Mouse (Mus musculus): ENCODE data around the gene Col13a1. TPM values are rescaled to one million over a fixed set of nuclear protein-coding genes. Genes with fewer than 3 reads are reported as not detected.
A peak's percentile ranks its signal among the peaks of the same experiment; 100 is the strongest.

Gene Col13a1
- polyA plus RNA-seq, 1 experiment from 2014 or later, result 9.4 TPM

- Histone ChIP-seq H3K4me2 (peak overlapping the region; percentile 96), H3K36me3 (ENCODE audit: control insufficient read depth, insufficient read depth, low read length) (no peaks in the 10 kb centered on the region), H3K27me3 (ENCODE audit: control insufficient read depth, insufficient read depth, low read length) (peaks cover 16% of the 10 kb centered on the region), H3K9me3 (replicated peaks; ENCODE audit: control insufficient read depth, low read length) (no peaks in the 10 kb centered on the region), H3K4me1 (ENCODE audit: control insufficient read depth, insufficient read depth, low read length) (peaks cover 29% of the 10 kb centered on the region), H3K9ac (ENCODE audit: low read depth, low read length) (peak overlapping the region; percentile 77), H3K27ac (ENCODE audit: low read depth, low read length) (no peak overlapping the region), H3K4me3 (ENCODE audit: low read depth, low read length) (peak overlapping the region; percentile 59)
- 2% methylated on average over 18 of the region's 18 CpGs for WGBS (ENCODE audit: insufficient replicate concordance)
- ATAC-seq (replicated peaks; ENCODE audit: insufficient number of reproducible peaks, low FRiP score, low TSS enrichment), result no peak
Observed at GRCm38 (mm10) chr10:61977392-61978096, 1.4 kb downstream of the Col13a1 start.

DNA sequence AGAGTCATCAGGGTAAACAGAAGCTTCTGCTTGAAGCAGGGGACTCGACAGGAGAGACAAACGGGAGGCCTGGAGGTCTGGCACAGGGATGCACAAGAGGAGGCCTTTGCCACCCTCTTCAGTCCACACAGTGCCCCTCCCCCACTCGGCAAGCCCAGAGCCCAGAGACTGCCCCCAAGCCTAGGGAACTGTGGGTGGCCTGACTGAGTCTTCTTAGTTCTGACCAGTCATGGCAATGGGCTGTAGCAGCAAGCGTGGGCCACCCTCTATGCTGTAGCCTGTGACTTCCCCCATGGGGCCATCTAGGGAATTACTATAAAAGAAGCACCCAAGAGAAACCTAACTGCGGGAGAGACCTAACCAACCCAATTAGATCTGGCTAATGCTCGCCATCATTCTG is 1.9 kb downstream of the Col13a1 start:
- 5% methylated on average over 6 of the region's 6 CpGs for WGBS (ENCODE audit: insufficient replicate concordance)
- peak overlapping the region; percentile 59 for H3K4me3 ChIP-seq (ENCODE audit: low read depth, low read length)
- H3K27me3 ChIP-seq (ENCODE audit: control insufficient read depth, insufficient read depth, low read length), result peaks cover 14% of the 10 kb centered on the region
- H3K36me3 ChIP-seq (ENCODE audit: control insufficient read depth, insufficient read depth, low read length), result no peaks in the 10 kb centered on the region
- peaks cover 32% of the 10 kb centered on the region for H3K4me1 ChIP-seq (ENCODE audit: control insufficient read depth, insufficient read depth, low read length)
- peak; percentile 35 for ATAC-seq (replicated peaks; ENCODE audit: insufficient number of reproducible peaks, low FRiP score, low TSS enrichment)
- no peak overlapping the region for H3K9ac ChIP-seq (ENCODE audit: low read depth, low read length)
- no peaks in the 10 kb centered on the region for H3K9me3 ChIP-seq (replicated peaks; ENCODE audit: control insufficient read depth, low read length)
- H3K27ac ChIP-seq (ENCODE audit: low read depth, low read length), result no peak overlapping the region
- peak overlapping the region; percentile 96 for H3K4me2 ChIP-seq

DNA sequence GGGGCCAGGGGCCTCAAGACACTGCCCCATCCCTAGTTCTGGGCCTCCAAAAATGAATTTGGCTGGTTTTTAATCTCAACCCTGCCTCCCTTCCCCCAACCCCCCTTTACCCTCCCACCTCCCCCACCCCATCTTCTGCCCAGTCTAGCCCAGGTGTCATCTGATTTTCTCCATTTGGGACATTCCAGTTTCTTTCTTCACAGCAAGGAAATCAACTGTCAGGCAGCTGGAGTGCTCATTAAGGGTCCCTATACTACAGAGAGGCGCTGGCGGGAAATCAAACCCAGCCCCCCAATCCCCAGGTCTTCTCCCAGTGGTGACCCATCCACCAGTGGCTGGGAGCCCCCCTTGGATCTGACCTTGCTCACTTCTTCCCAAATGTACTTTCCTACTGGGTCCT is 4.3 kb downstream of the Col13a1 start:
- no peak for ATAC-seq (replicated peaks; ENCODE audit: insufficient number of reproducible peaks, low FRiP score, low TSS enrichment)
- H3K27ac ChIP-seq (ENCODE audit: low read depth, low read length), result no peak overlapping the region
- H3K9me3 ChIP-seq (replicated peaks; ENCODE audit: control insufficient read depth, low read length), result no peaks in the 10 kb centered on the region
- no peak overlapping the region for H3K4me2 ChIP-seq
- 90% methylated on average over 2 of the region's 2 CpGs for WGBS (ENCODE audit: insufficient replicate concordance)
- H3K4me1 ChIP-seq (ENCODE audit: control insufficient read depth, insufficient read depth, low read length), result peaks cover 40% of the 10 kb centered on the region
- H3K9ac ChIP-seq (ENCODE audit: low read depth, low read length), result no peak overlapping the region
- H3K36me3 ChIP-seq (ENCODE audit: control insufficient read depth, insufficient read depth, low read length), result no peaks in the 10 kb centered on the region
- H3K4me3 ChIP-seq (ENCODE audit: low read depth, low read length), result no peak overlapping the region
- H3K27me3 ChIP-seq (ENCODE audit: control insufficient read depth, insufficient read depth, low read length), result peaks cover 12% of the 10 kb centered on the region

GRCm38 (mm10) chr10:61972041-61972440 is 6.9 kb downstream of the Col13a1 start:
- H3K4me3 ChIP-seq (ENCODE audit: low read depth, low read length), result no peak overlapping the region
- no peak overlapping the region for H3K9ac ChIP-seq (ENCODE audit: low read depth, low read length)
- no peak for ATAC-seq (replicated peaks; ENCODE audit: insufficient number of reproducible peaks, low FRiP score, low TSS enrichment)
- H3K4me2 ChIP-seq, result no peak overlapping the region
- peaks cover 40% of the 10 kb centered on the region for H3K4me1 ChIP-seq (ENCODE audit: control insufficient read depth, insufficient read depth, low read length)
- no peaks in the 10 kb centered on the region for H3K9me3 ChIP-seq (replicated peaks; ENCODE audit: control insufficient read depth, low read length)
- no peaks in the 10 kb centered on the region for H3K36me3 ChIP-seq (ENCODE audit: control insufficient read depth, insufficient read depth, low read length)
- no peak overlapping the region for H3K27ac ChIP-seq (ENCODE audit: low read depth, low read length)
- WGBS (ENCODE audit: insufficient replicate concordance), result 14% methylated on average over 4 of the region's 4 CpGs
- H3K27me3 ChIP-seq (ENCODE audit: control insufficient read depth, insufficient read depth, low read length), result no peaks in the 10 kb centered on the region

- no peak overlapping the region for H3K4me2 ChIP-seq
- ATAC-seq (replicated peaks; ENCODE audit: insufficient number of reproducible peaks, low FRiP score, low TSS enrichment), result 0 out of 2 replicates have a peak, but pooled peaks have one; percentile 24
- H3K36me3 ChIP-seq (ENCODE audit: control insufficient read depth, insufficient read depth, low read length), result no peaks in the 10 kb centered on the region
- 36% methylated on average over 7 of the region's 7 CpGs for whole genome bisulfite sequencing (ENCODE audit: insufficient replicate concordance)
- no peak overlapping the region for H3K4me3 ChIP-seq (ENCODE audit: low read depth, low read length)
- peaks cover 35% of the 10 kb centered on the region for H3K4me1 ChIP-seq (ENCODE audit: control insufficient read depth, insufficient read depth, low read length)
- no peaks in the 10 kb centered on the region for H3K27me3 ChIP-seq (ENCODE audit: control insufficient read depth, insufficient read depth, low read length)
- H3K9ac ChIP-seq (ENCODE audit: low read depth, low read length), result no peak overlapping the region
- peak overlapping the region; percentile 70 for H3K27ac ChIP-seq (ENCODE audit: low read depth, low read length)
- no peaks in the 10 kb centered on the region for H3K9me3 ChIP-seq (replicated peaks; ENCODE audit: control insufficient read depth, low read length)
Observed at GRCm38 (mm10) chr10:61968003-61968553, 10.8 kb downstream of the Col13a1 start.

- Histone ChIP-seq H3K9me3 (replicated peaks; ENCODE audit: control insufficient read depth, low read length) (no peaks in the 10 kb centered on the region), H3K9ac (ENCODE audit: low read depth, low read length) (peak overlapping the region; percentile 24; the same call in 1 of the 2 replicates), H3K4me2 (no peak overlapping the region), H3K27me3 (ENCODE audit: control insufficient read depth, insufficient read depth, low read length) (no peaks in the 10 kb centered on the region), H3K27ac (ENCODE audit: low read depth, low read length) (peak overlapping the region; percentile 70), H3K4me1 (ENCODE audit: control insufficient read depth, insufficient read depth, low read length) (peaks cover 34% of the 10 kb centered on the region), H3K36me3 (ENCODE audit: control insufficient read depth, insufficient read depth, low read length) (no peaks in the 10 kb centered on the region), H3K4me3 (ENCODE audit: low read depth, low read length) (no peak overlapping the region)
- 38% methylated on average over 3 of the region's 3 CpGs for WGBS (ENCODE audit: insufficient replicate concordance)
- no peak for ATAC-seq (replicated peaks; ENCODE audit: insufficient number of reproducible peaks, low FRiP score, low TSS enrichment)
Observed at GRCm38 (mm10) chr10:61967207-61967606, 11.7 kb downstream of the Col13a1 start.

GRCm38 (mm10) chr10:61965386-61965841 is 13.5 kb downstream of the Col13a1 start:
- WGBS (ENCODE audit: insufficient replicate concordance), result 12% methylated on average over 7 of the region's 7 CpGs
- H3K9me3 ChIP-seq (replicated peaks; ENCODE audit: control insufficient read depth, low read length), result no peaks in the 10 kb centered on the region
- H3K27me3 ChIP-seq (ENCODE audit: control insufficient read depth, insufficient read depth, low read length), result no peaks in the 10 kb centered on the region
- H3K9ac ChIP-seq (ENCODE audit: low read depth, low read length), result 0 out of 2 replicates have a peak overlapping the region, but pooled peaks have one; percentile 29
- peak; percentile 53 for ATAC-seq (replicated peaks; ENCODE audit: insufficient number of reproducible peaks, low FRiP score, low TSS enrichment)
- H3K4me2 ChIP-seq, result peak overlapping the region; percentile 6
- H3K4me1 ChIP-seq (ENCODE audit: control insufficient read depth, insufficient read depth, low read length), result peaks cover 26% of the 10 kb centered on the region
- no peaks in the 10 kb centered on the region for H3K36me3 ChIP-seq (ENCODE audit: control insufficient read depth, insufficient read depth, low read length)
- H3K4me3 ChIP-seq (ENCODE audit: low read depth, low read length), result no peak overlapping the region
- H3K27ac ChIP-seq (ENCODE audit: low read depth, low read length), result peak overlapping the region; percentile 58

GRCm38 (mm10) chr10:61956718-61957117 is 22.2 kb downstream of the Col13a1 start:
- 55% methylated on average over 6 of the region's 6 CpGs for whole genome bisulfite sequencing (ENCODE audit: insufficient replicate concordance)
- Histone ChIP-seq H3K36me3 (ENCODE audit: control insufficient read depth, insufficient read depth, low read length) (no peaks in the 10 kb centered on the region), H3K9me3 (replicated peaks; ENCODE audit: control insufficient read depth, low read length) (no peaks in the 10 kb centered on the region), H3K4me3 (ENCODE audit: low read depth, low read length) (no peak overlapping the region), H3K27me3 (ENCODE audit: control insufficient read depth, insufficient read depth, low read length) (no peaks in the 10 kb centered on the region), H3K9ac (ENCODE audit: low read depth, low read length) (no peak overlapping the region), H3K4me1 (ENCODE audit: control insufficient read depth, insufficient read depth, low read length) (no peaks in the 10 kb centered on the region; the same call in 1 of the 2 replicates), H3K4me2 (no peak overlapping the region), H3K27ac (ENCODE audit: low read depth, low read length) (no peak overlapping the region)
- ATAC-seq (replicated peaks; ENCODE audit: insufficient number of reproducible peaks, low FRiP score, low TSS enrichment), result no peak

Measured in heart, embryonic 11.5 days (tissue).